Mouse (Mus musculus) liver, postnatal 0 days (tissue): ENCODE data around the gene Rif1.

Source experiments
- CTCF ChIP-seq: sonication (generic); IDR thresholded peaks from 2 replicates; pipeline ENCODE4 v1.5.1; 2016; ENCODE audit warnings: antibody characterized with exemption, low read depth
- EP300 ChIP-seq: IDR thresholded peaks from 2 replicates; pipeline ENCODE4 v1.6.1; 2016; ENCODE audit warnings: antibody characterized with exemption, low read depth, mild to moderate bottlenecking

GRCm38 (mm10) chr2:52068641-52069040, 4.0 kb upstream of the Rif1 start:
- TF ChIP-seq CTCF (no peak), EP300 (no peak)
